Mouse (Mus musculus): ENCODE measurements around the gene Tspan5. TPM values are rescaled to one million over a fixed set of nuclear protein-coding genes. Genes with fewer than 3 reads are reported as not detected.
A peak's percentile ranks its signal among the peaks of the same experiment; 100 is the strongest.

Tspan5 gene
- total RNA-seq, 2 experiments from 2014 or later: 172 TPM

GRCm38 (mm10) chr3:138743061-138743671 lies 1.2 kb downstream of the Tspan5 start:
- peak; percentile 61 to 72 for DNase-seq (ENCODE audit: low spot score in 2 of 2)

- no peak for DNase-seq (ENCODE audit: low spot score in 2 of 2)
These were observed 2.2 kb downstream of the Tspan5 start for GRCm38 (mm10) chr3:138744030-138744774.

GRCm38 (mm10) chr3:138745091-138745490 lies 3.1 kb downstream of the Tspan5 start:
- DNase-seq (ENCODE audit: low spot score in 2 of 2): no peak

GRCm38 (mm10) chr3:138745596-138745995 lies 3.6 kb downstream of the Tspan5 start:
- no peak for DNase-seq (ENCODE audit: low spot score in 2 of 2)

GRCm38 (mm10) chr3:138746556-138746955 lies 4.6 kb downstream of the Tspan5 start:
- no peak for DNase-seq (ENCODE audit: low spot score in 2 of 2)

- no peak for DNase-seq (ENCODE audit: low spot score in 2 of 2)
These were observed 5.0 kb downstream of the Tspan5 start for GRCm38 (mm10) chr3:138747035-138747434.

GRCm38 (mm10) chr3:138747985-138748384 lies 6.0 kb downstream of the Tspan5 start:
- DNase-seq (ENCODE audit: low spot score in 2 of 2): no peak

GRCm38 (mm10) chr3:138749645-138750044 lies 7.7 kb downstream of the Tspan5 start:
- DNase-seq (ENCODE audit: low spot score in 2 of 2): no peak

- no peak for DNase-seq (ENCODE audit: low spot score in 2 of 2)
These were observed 9.3 kb downstream of the Tspan5 start for GRCm38 (mm10) chr3:138751328-138751727.

- no peak for DNase-seq (ENCODE audit: low spot score in 2 of 2)
These were observed 10.1 kb downstream of the Tspan5 start for GRCm38 (mm10) chr3:138752056-138752455.

- no peak for DNase-seq (ENCODE audit: low spot score in 2 of 2)
These were observed 10.8 kb downstream of the Tspan5 start for GRCm38 (mm10) chr3:138752769-138753168.

GRCm38 (mm10) chr3:138753182-138753885 lies 11.3 kb downstream of the Tspan5 start:
- peak in 1 of 2 experiments; percentile 67 for DNase-seq (ENCODE audit: low spot score in 2 of 2)

- DNase-seq (ENCODE audit: low spot score in 2 of 2): no peak
These were observed 12.3 kb downstream of the Tspan5 start for GRCm38 (mm10) chr3:138754328-138754727.

GRCm38 (mm10) chr3:138757283-138757682 lies 15.3 kb downstream of the Tspan5 start:
- DNase-seq (ENCODE audit: low spot score in 2 of 2): no peak

- no peak for DNase-seq (ENCODE audit: low spot score in 2 of 2)
These were observed 18.1 kb downstream of the Tspan5 start for GRCm38 (mm10) chr3:138759968-138760684.

GRCm38 (mm10) chr3:138760685-138761119 lies 18.7 kb downstream of the Tspan5 start:
- no peak for DNase-seq (ENCODE audit: low spot score in 2 of 2)

GRCm38 (mm10) chr3:138761531-138761930 lies 19.5 kb downstream of the Tspan5 start:
- no peak for DNase-seq (ENCODE audit: low spot score in 2 of 2)

- no peak for DNase-seq (ENCODE audit: low spot score in 2 of 2)
These were observed 21.9 kb downstream of the Tspan5 start for GRCm38 (mm10) chr3:138763941-138764340.

- DNase-seq (ENCODE audit: low spot score in 2 of 2): no peak
These were observed 22.8 kb downstream of the Tspan5 start for GRCm38 (mm10) chr3:138764782-138765181.

- DNase-seq (ENCODE audit: low spot score in 2 of 2): no peak
These were observed 25.0 kb downstream of the Tspan5 start for GRCm38 (mm10) chr3:138767034-138767433.

- DNase-seq (ENCODE audit: low spot score in 2 of 2): no peak
These were observed 26.6 kb downstream of the Tspan5 start for GRCm38 (mm10) chr3:138768541-138769093.

All from layer of hippocampus, postnatal 14 days (tissue).